Mouse (Mus musculus) limb, embryonic 13.5 days (tissue): ENCODE data around the gene Selenop. TPM values are rescaled to one million over a fixed set of nuclear protein-coding genes. Genes with fewer than 3 reads are reported as not detected.

Source experiments
- ATAC-seq: fragments of 200-750 bp; cut with Nextera tagmentation; 2 replicates; pipeline ENCODE4 v1.8.0; 2017; ENCODE audit warnings: low read depth, moderate number of reproducible peaks, moderate TSS enrichment; ENCODE audit not compliant: low FRiP score
- H3K27ac ChIP-seq: fragments of 300-500 bp; sonication (generic); 2 replicates; pipeline ENCODE4 v1.5.1; 2015; ENCODE audit warnings: inconsistent platforms, mild to moderate bottlenecking, moderate library complexity
- H3K27me3 ChIP-seq: fragments of 300-500 bp; sonication (generic); 2 replicates; pipeline ENCODE4 v1.6.1; 2015; ENCODE audit warnings: mild to moderate bottlenecking, inconsistent platforms
- H3K36me3 ChIP-seq: fragments of 300-500 bp; sonication (generic); 2 replicates; pipeline ENCODE4 v1.6.1; 2015; ENCODE audit warnings: inconsistent platforms, mild to moderate bottlenecking, moderate library complexity
- H3K4me1 ChIP-seq: fragments of 300-500 bp; sonication (generic); 2 replicates; pipeline ENCODE4 v1.6.1; 2015; ENCODE audit warnings: inconsistent platforms
- H3K4me2 ChIP-seq: fragments of 300-500 bp; sonication (generic); replicated peaks from 2 replicates; pipeline ENCODE4 v1.6.1; 2015; ENCODE audit warnings: inconsistent platforms, mild to moderate bottlenecking, moderate library complexity
- H3K4me3 ChIP-seq: fragments of 300-500 bp; sonication (generic); 2 replicates; pipeline ENCODE4 v1.5.1; 2015; ENCODE audit warnings: moderate library complexity, mild to moderate bottlenecking, inconsistent platforms
- H3K9ac ChIP-seq: fragments of 300-500 bp; sonication (generic); 2 replicates; pipeline ENCODE4 v1.6.1; 2015; ENCODE audit warnings: mild to moderate bottlenecking, inconsistent platforms
- H3K9me3 ChIP-seq: fragments of 300-500 bp; sonication (generic); 2 replicates; pipeline ENCODE4 v1.6.1; 2016; ENCODE audit warnings: inconsistent platforms
- whole genome bisulfite sequencing: fragments of 180-500 bp; shearing (Covaris S2); methylation state at CpG from one replicate; pipeline ENCODE4 v1.1.7; 2015; 5-methylcytosine and 5-hydroxymethylcytosine counted together
- polyA plus RNA-seq: library from polyadenylated mRNA; unstranded; fragments of >200 nt; fragmentation: Nextera tagmentation; extraction: Ambion mirVana; gene quantifications from 2 replicates; pipeline ENCODE4 v1.2.1, GENCODE M21; 2015

Selenop gene
- polyA plus RNA-seq, 1 experiment from 2014 or later, result 97.4 TPM

GRCm38 (mm10) chr15:3250620-3251019, 17.7 kb upstream of the Selenop start:
- 85% methylated on average over 2 of the region's 2 CpGs for WGBS
- Histone ChIP-seq H3K4me3 (no peak overlapping the region), H3K27ac (no peak overlapping the region), H3K9ac (no peak overlapping the region), H3K36me3 (no peaks in the 10 kb centered on the region), H3K4me1 (peaks cover 7% of the 10 kb centered on the region), H3K4me2 (no peak overlapping the region), H3K9me3 (0 out of 2 replicates have a peak, but pooled peaks cover 3% of the 10 kb centered on the region), H3K27me3 (no peaks in the 10 kb centered on the region)
- no peak for ATAC-seq

GRCm38 (mm10) chr15:3251031-3251717, 17.2 kb upstream of the Selenop start:
- no peak overlapping the region for H3K4me2 ChIP-seq

GRCm38 (mm10) chr15:3251718-3252067, 16.7 kb upstream of the Selenop start:
- Histone ChIP-seq H3K4me3 (no peak overlapping the region), H3K4me2 (no peak overlapping the region), H3K27me3 (no peaks in the 10 kb centered on the region), H3K9me3 (0 out of 2 replicates have a peak, but pooled peaks cover 3% of the 10 kb centered on the region), H3K9ac (no peak overlapping the region), H3K4me1 (peaks cover 7% of the 10 kb centered on the region), H3K27ac (no peak overlapping the region), H3K36me3 (no peaks in the 10 kb centered on the region)
- ATAC-seq, result no peak

More at GRCm38 (mm10) chr15:3251031-3251717, 17.2 kb upstream of the Selenop start:
- Histone ChIP-seq H3K9ac (no peak overlapping the region), H3K4me3 (no peak overlapping the region), H3K27me3 (no peaks in the 10 kb centered on the region), H3K36me3 (no peaks in the 10 kb centered on the region), H3K4me1 (peaks cover 7% of the 10 kb centered on the region), H3K9me3 (0 out of 2 replicates have a peak, but pooled peaks cover 3% of the 10 kb centered on the region), H3K27ac (no peak overlapping the region)
- 71% methylated on average over 3 of the region's 3 CpGs for WGBS
- no peak for ATAC-seq

DNA sequence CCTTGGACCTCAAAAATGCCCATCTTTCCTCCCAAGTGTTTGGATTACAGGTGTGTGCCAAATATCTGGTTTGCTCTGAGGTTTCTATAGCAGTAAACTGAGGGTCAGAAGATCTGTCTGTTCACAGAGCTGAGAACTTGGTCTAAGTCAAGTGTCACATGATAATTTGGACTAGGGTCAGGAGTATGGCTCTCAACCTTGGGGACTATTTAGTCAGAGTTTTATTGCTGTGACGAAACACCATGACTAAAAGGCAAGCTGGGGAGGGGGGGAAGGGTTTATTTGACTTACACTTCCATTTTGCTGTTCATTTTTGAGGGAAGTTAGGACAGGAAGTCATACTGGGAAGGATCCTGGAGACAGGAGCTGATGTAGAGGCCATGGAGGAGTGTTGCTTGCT, 9.3 kb upstream of the Selenop start:
- H3K9me3 ChIP-seq, result 0 out of 2 replicates have a peak, but pooled peaks cover 3% of the 10 kb centered on the region
- H3K9ac ChIP-seq, result no peak overlapping the region
- H3K4me2 ChIP-seq, result no peak overlapping the region
- H3K36me3 ChIP-seq, result no peaks in the 10 kb centered on the region
- WGBS, result 63% methylated on average over 1 of the region's 1 CpGs
- H3K27ac ChIP-seq, result no peak overlapping the region
- no peaks in the 10 kb centered on the region for H3K4me1 ChIP-seq
- ATAC-seq, result no peak
- no peaks in the 10 kb centered on the region for H3K27me3 ChIP-seq
- H3K4me3 ChIP-seq, result no peak overlapping the region

GRCm38 (mm10) chr15:3260309-3260708, 8.0 kb upstream of the Selenop start:
- ATAC-seq, result no peak
- 88% methylated on average over 4 of the region's 4 CpGs for WGBS

DNA sequence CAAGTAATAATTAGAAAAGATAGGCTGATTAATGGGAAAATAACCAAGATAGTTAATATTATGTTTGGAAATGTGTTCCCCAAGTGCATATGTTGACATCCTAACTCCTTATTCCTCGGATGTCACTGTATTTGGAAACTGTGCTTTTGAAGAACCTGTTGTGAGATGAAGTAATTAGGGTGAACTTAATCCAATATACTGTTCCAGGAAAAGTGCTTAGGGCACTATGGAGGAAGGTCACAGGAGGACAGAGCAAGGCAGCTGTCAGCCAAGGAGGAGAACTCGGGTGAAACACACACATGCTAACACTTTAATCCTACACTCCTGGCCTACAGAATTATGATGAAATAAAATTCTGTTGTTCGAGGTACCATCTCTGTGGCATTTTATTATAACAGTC, 5.5 kb upstream of the Selenop start:
- no peaks in the 10 kb centered on the region for H3K9me3 ChIP-seq
- no peak overlapping the region for H3K9ac ChIP-seq
- no peaks in the 10 kb centered on the region for H3K36me3 ChIP-seq
- H3K27ac ChIP-seq, result no peak overlapping the region
- no peak overlapping the region for H3K4me2 ChIP-seq
- H3K4me1 ChIP-seq, result no peaks in the 10 kb centered on the region
- WGBS, result 66% methylated on average over 3 of the region's 3 CpGs
- ATAC-seq, result no peak
- H3K4me3 ChIP-seq, result no peak overlapping the region
- no peaks in the 10 kb centered on the region for H3K27me3 ChIP-seq

More at GRCm38 (mm10) chr15:3260309-3260708, 8.0 kb upstream of the Selenop start:
- no peak overlapping the region for H3K9ac ChIP-seq
- H3K4me3 ChIP-seq, result no peak overlapping the region
- no peaks in the 10 kb centered on the region for H3K9me3 ChIP-seq
- H3K4me1 ChIP-seq, result no peaks in the 10 kb centered on the region
- no peak overlapping the region for H3K27ac ChIP-seq
- H3K4me2 ChIP-seq, result no peak overlapping the region
- no peaks in the 10 kb centered on the region for H3K27me3 ChIP-seq
- no peaks in the 10 kb centered on the region for H3K36me3 ChIP-seq

- no peak for ATAC-seq
- Histone ChIP-seq H3K4me2 (no peak overlapping the region), H3K27me3 (no peaks in the 10 kb centered on the region), H3K9me3 (no peaks in the 10 kb centered on the region), H3K27ac (no peak overlapping the region), H3K4me3 (no peak overlapping the region), H3K9ac (no peak overlapping the region), H3K4me1 (peaks cover 4% of the 10 kb centered on the region), H3K36me3 (no peaks in the 10 kb centered on the region)
- 84% methylated on average over 4 of the region's 4 CpGs for WGBS
These were observed 4.1 kb upstream of the Selenop start for GRCm38 (mm10) chr15:3264293-3264692.

- H3K4me2 ChIP-seq, result no peak overlapping the region
- H3K36me3 ChIP-seq, result no peaks in the 10 kb centered on the region
- no peak for ATAC-seq
- no peaks in the 10 kb centered on the region for H3K9me3 ChIP-seq
- no peak overlapping the region for H3K9ac ChIP-seq
- H3K27me3 ChIP-seq, result no peaks in the 10 kb centered on the region
- H3K27ac ChIP-seq, result no peak overlapping the region
- H3K4me1 ChIP-seq, result peaks cover 9% of the 10 kb centered on the region
- H3K4me3 ChIP-seq, result no peak overlapping the region
- 86% methylated on average over 1 of the region's 1 CpGs for WGBS
These were observed 3.5 kb upstream of the Selenop start for GRCm38 (mm10) chr15:3264828-3265227.

GRCm38 (mm10) chr15:3269496-3269895, 1.1 kb downstream of the Selenop start:
- Histone ChIP-seq H3K4me2 (peak overlapping the region; percentile 62), H3K27me3 (no peaks in the 10 kb centered on the region)
- 26% methylated on average over 4 of the region's 4 CpGs for WGBS

DNA sequence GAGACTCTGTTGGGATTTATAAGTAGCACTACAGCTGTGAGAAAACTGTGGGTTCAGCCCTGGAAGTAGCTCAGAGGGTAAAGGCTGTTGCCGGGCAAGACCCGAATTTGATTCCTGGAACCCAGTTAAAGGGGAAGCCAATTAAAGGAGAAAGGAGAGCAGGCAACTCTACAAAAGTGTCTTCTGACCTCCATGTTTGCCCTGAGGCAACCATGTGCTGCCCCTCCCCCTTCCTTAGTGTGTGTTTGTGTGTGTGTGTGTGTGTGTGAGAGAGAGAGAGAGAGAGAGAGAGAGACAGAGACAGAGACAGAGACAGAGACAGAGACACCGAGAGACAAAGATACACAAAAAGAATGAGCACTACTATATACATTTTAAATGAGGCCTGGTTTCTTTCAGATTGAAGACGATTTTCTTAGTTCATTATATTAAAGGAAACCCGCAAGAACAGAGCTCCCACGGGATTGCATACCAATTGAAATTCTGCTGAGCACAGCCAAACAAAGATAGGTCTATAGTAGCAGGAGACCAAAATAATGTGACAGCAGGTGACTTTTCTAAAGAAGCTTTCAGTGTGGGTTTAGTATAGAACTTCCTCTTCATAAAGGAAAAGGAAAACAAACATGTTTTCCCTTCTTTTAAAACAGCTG, 1.8 kb downstream of the Selenop start:
- ATAC-seq, result peak; percentile 29; the same call in 1 of the 2 replicates
- peak overlapping the region; percentile 62 for H3K4me2 ChIP-seq
- peak overlapping the region; percentile 80 for H3K27ac ChIP-seq
- H3K4me1 ChIP-seq, result peaks cover 16% of the 10 kb centered on the region
- 13% methylated on average over 6 of the region's 6 CpGs for whole genome bisulfite sequencing
- H3K4me3 ChIP-seq, result peak overlapping the region; percentile 45
- H3K36me3 ChIP-seq, result no peaks in the 10 kb centered on the region
- no peaks in the 10 kb centered on the region for H3K27me3 ChIP-seq
- no peaks in the 10 kb centered on the region for H3K9me3 ChIP-seq
- H3K9ac ChIP-seq, result peak overlapping the region; percentile 50; the same call in 1 of the 2 replicates

More at GRCm38 (mm10) chr15:3269496-3269895, 1.1 kb downstream of the Selenop start:
- Histone ChIP-seq H3K9ac (no peak overlapping the region), H3K27ac (peak overlapping the region; percentile 80), H3K4me3 (no peak overlapping the region), H3K4me1 (peaks cover 16% of the 10 kb centered on the region), H3K9me3 (no peaks in the 10 kb centered on the region), H3K36me3 (no peaks in the 10 kb centered on the region)
- ATAC-seq, result 0 out of 2 replicates have a peak, but pooled peaks have one; percentile 44

- WGBS, result 2% methylated on average over 12 of the region's 12 CpGs
These were observed 2.3 kb downstream of the Selenop start for GRCm38 (mm10) chr15:3270646-3271077.

DNA sequence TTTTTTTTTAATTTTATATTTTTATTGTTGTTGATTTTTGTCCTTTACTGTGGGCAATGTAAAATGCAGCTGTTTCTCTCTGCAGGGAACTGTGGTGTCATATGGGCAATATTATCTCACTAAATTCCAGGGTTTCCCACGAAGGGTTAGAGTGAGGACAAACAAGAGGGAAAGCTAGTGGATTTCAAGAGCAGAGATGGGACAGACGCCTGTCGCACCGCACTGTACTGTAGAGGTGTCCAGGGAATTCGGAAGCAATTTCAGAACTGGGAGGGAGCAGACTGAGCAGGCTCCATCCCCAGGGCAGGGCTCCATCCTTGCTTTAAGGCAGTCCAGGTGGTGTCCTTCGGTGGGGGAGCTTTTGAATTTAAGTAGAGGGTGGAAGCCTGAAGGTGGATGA, 2.9 kb downstream of the Selenop start:
- H3K36me3 ChIP-seq, result peaks cover 7% of the 10 kb centered on the region; the same call in 1 of the 2 replicates
- H3K27ac ChIP-seq, result 0 out of 2 replicates have a peak overlapping the region, but pooled peaks have one; percentile 22
- no peaks in the 10 kb centered on the region for H3K27me3 ChIP-seq
- 27% methylated on average over 6 of the region's 6 CpGs for WGBS
- H3K4me1 ChIP-seq, result peaks cover 16% of the 10 kb centered on the region
- H3K9ac ChIP-seq, result no peak overlapping the region
- H3K4me3 ChIP-seq, result peak overlapping the region; percentile 45
- H3K9me3 ChIP-seq, result no peaks in the 10 kb centered on the region
- ATAC-seq, result peak; percentile 26
- H3K4me2 ChIP-seq, result peak overlapping the region; percentile 62

More at GRCm38 (mm10) chr15:3270646-3271077, 2.3 kb downstream of the Selenop start:
- Histone ChIP-seq H3K27ac (peak overlapping the region; percentile 80), H3K4me2 (peak overlapping the region; percentile 62), H3K36me3 (peaks cover 3% of the 10 kb centered on the region; the same call in 1 of the 2 replicates), H3K4me1 (peaks cover 16% of the 10 kb centered on the region), H3K27me3 (no peaks in the 10 kb centered on the region), H3K9ac (peak overlapping the region; percentile 50), H3K4me3 (peak overlapping the region; percentile 45), H3K9me3 (no peaks in the 10 kb centered on the region)
- ATAC-seq, result peak; percentile 87
